Mouse (Mus musculus) heart, embryonic 16.5 days (tissue): Measurements from ENCODE around the gene Hip1r. TPM values are rescaled to one million over a fixed set of nuclear protein-coding genes. Genes with fewer than 3 reads are reported as not detected.

Experiments used
- ATAC-seq: fragments of 200-750 bp; cut with Nextera tagmentation; replicated peaks from 2 replicates; pipeline ENCODE4 v1.8.0; 2017; ENCODE audit warnings: moderate number of reproducible peaks; ENCODE audit not compliant: insufficient read depth, low FRiP score; ENCODE audit errors: extremely low read depth
- H3K27ac ChIP-seq: fragments of 300-500 bp; sonication (generic); 2 replicates; pipeline ENCODE4 v1.5.1; 2014; ENCODE audit warnings: mild to moderate bottlenecking, low read length, control low read depth, moderate library complexity
- H3K27me3 ChIP-seq: fragments of 300-500 bp; sonication (generic); 2 replicates; pipeline ENCODE4 v1.6.1; 2014; ENCODE audit warnings: low read length, mixed read lengths; ENCODE audit not compliant: control insufficient read depth, insufficient read depth
- H3K36me3 ChIP-seq: fragments of 300-500 bp; sonication (generic); 2 replicates; pipeline ENCODE4 v1.6.1; 2014; ENCODE audit not compliant: control insufficient read depth, insufficient read depth
- H3K4me1 ChIP-seq: fragments of 300-500 bp; sonication (generic); 2 replicates; pipeline ENCODE4 v1.6.1; 2014; ENCODE audit warnings: low read length, mixed read lengths; ENCODE audit not compliant: control insufficient read depth, insufficient read depth
- H3K4me2 ChIP-seq: fragments of 300-500 bp; sonication (generic); 2 replicates; pipeline ENCODE4 v1.6.1; 2014; ENCODE audit warnings: low read depth, mild to moderate bottlenecking, control low read depth, low read length
- H3K4me3 ChIP-seq: fragments of 300-500 bp; sonication (generic); 2 replicates; pipeline ENCODE4 v1.5.1; 2014; ENCODE audit warnings: mild to moderate bottlenecking, control low read depth, low read length
- H3K9ac ChIP-seq: fragments of 300-500 bp; sonication (generic); 2 replicates; pipeline ENCODE4 v1.6.1; 2014; ENCODE audit warnings: low read length, control low read depth
- H3K9me3 ChIP-seq: fragments of 300-500 bp; sonication (generic); replicated peaks from 2 replicates; pipeline ENCODE4 v1.6.1; 2016; ENCODE audit warnings: low read length; ENCODE audit not compliant: control insufficient read depth
- WGBS: fragments of 180-500 bp; shearing (Covaris S2); extraction: QIAGEN DNeasy Blood & Tissue Kit; methylation state at CpG from one replicate; pipeline ENCODE4 v1.1.7; 2014; 5-methylcytosine and 5-hydroxymethylcytosine counted together
- polyA plus RNA-seq: library from polyadenylated mRNA; unstranded; fragments of >200 nt; fragmentation: Nextera tagmentation; extraction: Ambion mirVana; gene quantifications from 2 replicates; pipeline ENCODE4 v1.2.1, GENCODE M21; 2015

The Hip1r gene
- polyA plus RNA-seq, 1 experiment from 2014 or later = 11.2 TPM

DNA sequence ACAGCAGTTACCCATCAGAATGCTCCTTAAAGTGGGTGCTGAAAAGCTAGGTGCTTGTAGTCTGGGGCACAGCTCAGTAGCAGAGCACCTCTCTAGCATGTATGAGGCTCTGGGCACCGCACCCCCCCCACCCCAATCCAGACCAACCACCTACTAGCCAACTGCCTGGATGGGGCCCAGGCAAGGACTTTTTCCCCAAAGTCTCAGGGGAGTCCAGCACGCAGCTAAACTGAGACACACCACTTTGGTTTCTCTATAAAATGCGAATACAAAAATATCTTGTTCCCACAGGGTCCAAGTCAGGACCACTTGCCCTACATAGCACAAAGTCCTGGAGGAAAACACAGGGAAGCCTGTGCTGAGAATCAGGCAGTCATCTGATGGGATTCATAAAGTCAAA, 40.8 kb downstream of the Hip1r start:
- Histone ChIP-seq H3K4me1 (peaks cover 91% of the 10 kb centered on the region), H3K4me2 (peak overlapping the region; percentile 58), H3K9me3 (no peaks in the 10 kb centered on the region), H3K9ac (peak overlapping the region; percentile 62), H3K27ac (peak overlapping the region; percentile 95), H3K36me3 (no peaks in the 10 kb centered on the region), H3K27me3 (no peaks in the 10 kb centered on the region), H3K4me3 (peak overlapping the region; percentile 27)
- WGBS = 59% methylated on average over 3 of the region's 3 CpGs
- no peak for ATAC-seq

DNA sequence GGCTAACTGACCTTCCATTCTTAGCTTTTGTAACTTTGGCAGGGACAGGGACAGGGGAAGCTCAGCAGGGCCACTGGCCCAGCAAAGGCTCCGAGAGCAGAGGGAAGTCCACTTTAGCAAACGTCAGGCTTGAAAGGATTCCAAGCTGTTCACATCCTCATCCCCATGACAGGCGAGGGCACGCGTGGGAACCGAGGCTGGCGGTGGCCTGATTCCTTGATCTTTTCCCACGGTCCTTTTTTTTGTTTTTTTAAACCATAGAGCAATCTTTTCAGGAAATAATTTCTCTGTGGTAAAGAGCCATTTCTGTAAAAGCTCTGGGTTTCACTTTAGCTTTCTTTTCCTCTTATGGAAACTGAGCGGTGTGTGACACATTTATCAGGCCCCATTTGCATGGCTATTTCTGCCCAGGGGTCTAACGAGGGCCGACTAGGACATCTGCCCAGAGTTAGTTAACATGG, 41.4 kb downstream of the Hip1r start:
- Histone ChIP-seq H3K9me3 (no peaks in the 10 kb centered on the region), H3K27me3 (no peaks in the 10 kb centered on the region), H3K4me3 (peak overlapping the region; percentile 27), H3K27ac (peak overlapping the region; percentile 95), H3K4me2 (peak overlapping the region; percentile 58), H3K4me1 (peaks cover 95% of the 10 kb centered on the region), H3K9ac (peak overlapping the region; percentile 62), H3K36me3 (no peaks in the 10 kb centered on the region)
- no peak for ATAC-seq
- 7% methylated on average over 11 of the region's 11 CpGs for WGBS

DNA sequence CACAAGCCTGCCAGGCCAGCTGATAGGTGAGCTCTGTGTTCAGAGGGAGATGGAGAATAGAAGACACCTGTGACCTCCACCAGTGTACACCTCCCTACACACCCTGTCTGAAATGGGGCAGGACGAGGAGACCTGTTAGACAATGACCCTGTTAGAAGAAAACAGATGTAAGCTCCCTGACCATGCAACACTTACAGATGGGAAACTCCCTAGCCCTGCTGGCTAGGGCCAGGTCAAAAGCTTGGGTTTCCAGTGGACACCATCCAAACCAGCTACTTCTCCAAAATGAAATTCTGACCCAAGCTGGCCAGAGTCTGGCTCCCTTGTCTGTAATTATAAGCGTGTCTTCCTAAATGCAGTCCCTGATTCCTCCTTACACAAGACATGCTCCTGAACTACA, 42.3 kb downstream of the Hip1r start:
- Histone ChIP-seq H3K27me3 (no peaks in the 10 kb centered on the region), H3K9ac (0 out of 2 replicates have a peak overlapping the region, but pooled peaks have one; percentile 23), H3K27ac (peak overlapping the region; percentile 95), H3K36me3 (no peaks in the 10 kb centered on the region), H3K4me1 (peaks cover 94% of the 10 kb centered on the region), H3K9me3 (no peaks in the 10 kb centered on the region), H3K4me3 (no peak overlapping the region), H3K4me2 (no peak overlapping the region)
- ATAC-seq = no peak
- WGBS = 59% methylated on average over 2 of the region's 2 CpGs

DNA sequence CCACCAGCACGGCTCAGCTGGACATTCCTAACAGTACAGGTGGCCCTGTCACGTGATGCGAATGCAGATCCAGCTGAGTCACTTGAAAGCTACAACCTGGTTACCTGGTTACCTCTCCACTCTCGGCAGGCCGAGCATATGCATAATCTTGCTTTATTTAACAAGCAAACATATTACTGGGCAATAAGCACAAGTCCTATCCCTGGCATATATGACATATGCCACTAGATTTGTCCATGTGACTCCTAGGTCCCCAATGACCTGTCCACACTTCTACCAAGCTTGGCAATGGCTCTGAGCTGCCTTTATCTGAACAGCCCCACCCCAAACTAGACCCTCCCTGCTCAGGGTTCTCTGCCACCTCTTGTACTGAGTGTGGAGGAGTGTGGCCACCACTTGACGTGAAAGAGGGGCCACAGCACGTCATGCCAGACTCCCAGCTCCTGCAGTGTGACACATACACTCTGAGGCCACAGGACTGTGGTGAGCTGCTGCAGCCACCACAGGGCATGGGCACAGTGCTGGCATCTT, 42.9 kb downstream of the Hip1r start:
- Histone ChIP-seq H3K27me3 (no peaks in the 10 kb centered on the region), H3K4me2 (no peak overlapping the region), H3K9ac (no peak overlapping the region; the same call in 1 of the 2 replicates), H3K9me3 (no peaks in the 10 kb centered on the region), H3K36me3 (peaks cover 3% of the 10 kb centered on the region; the same call in 1 of the 2 replicates), H3K4me1 (peaks cover 88% of the 10 kb centered on the region), H3K4me3 (no peak overlapping the region), H3K27ac (peak overlapping the region; percentile 95)
- ATAC-seq = no peak
- WGBS = 55% methylated on average over 7 of the region's 7 CpGs

DNA sequence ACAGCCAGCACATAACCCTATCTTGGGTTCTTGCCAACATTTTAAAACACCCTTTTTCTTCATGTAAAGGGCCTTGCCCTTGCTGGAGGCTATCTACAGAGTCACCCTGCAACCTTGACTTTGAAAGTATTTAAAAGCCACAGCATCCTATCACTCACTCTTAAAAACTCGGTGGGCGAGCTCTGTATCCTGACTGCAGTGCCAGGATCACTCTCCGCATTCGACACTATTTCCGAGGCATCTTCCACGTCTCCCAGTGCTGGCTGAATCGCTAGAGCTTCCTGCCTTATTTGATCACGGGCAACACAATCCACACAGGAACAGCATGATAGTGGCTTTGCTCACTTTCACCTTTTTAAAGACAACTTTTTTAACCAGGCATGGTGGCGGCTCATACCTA, 44.5 kb downstream of the Hip1r start:
- 46% methylated on average over 9 of the region's 9 CpGs for WGBS
- no peak for ATAC-seq
- Histone ChIP-seq H3K9ac (peak overlapping the region; percentile 49; the same call in 1 of the 2 replicates), H3K4me1 (peaks cover 72% of the 10 kb centered on the region), H3K27ac (peak overlapping the region; percentile 44; the same call in 1 of the 2 replicates), H3K27me3 (no peaks in the 10 kb centered on the region), H3K36me3 (peaks cover 3% of the 10 kb centered on the region; the same call in 1 of the 2 replicates), H3K4me3 (no peak overlapping the region), H3K4me2 (peak overlapping the region; percentile 19), H3K9me3 (no peaks in the 10 kb centered on the region)

DNA sequence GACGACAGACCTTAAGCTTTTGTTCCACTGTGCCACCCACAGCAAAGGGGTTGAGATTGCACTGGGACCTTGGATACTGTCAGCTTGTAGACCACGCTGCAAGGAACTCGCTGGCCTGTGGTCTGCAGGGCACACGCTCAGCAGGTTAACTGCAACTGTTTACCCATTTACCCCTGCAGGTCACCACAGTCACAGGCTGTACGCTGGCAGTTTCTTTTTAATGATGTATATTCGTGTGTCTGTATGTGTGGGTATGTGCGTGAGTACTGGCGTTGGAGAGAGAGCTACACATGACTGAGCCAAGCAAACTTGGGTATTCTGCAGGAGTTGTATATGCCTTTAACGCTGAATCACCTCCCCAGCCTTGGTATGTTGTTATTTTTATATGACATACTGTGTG, 45.2 kb downstream of the Hip1r start:
- no peak for ATAC-seq
- Histone ChIP-seq H3K9me3 (no peaks in the 10 kb centered on the region), H3K27me3 (no peaks in the 10 kb centered on the region), H3K27ac (peak overlapping the region; percentile 68; the same call in 1 of the 2 replicates), H3K36me3 (peaks cover 3% of the 10 kb centered on the region; the same call in 1 of the 2 replicates), H3K9ac (no peak overlapping the region), H3K4me3 (no peak overlapping the region), H3K4me1 (peaks cover 65% of the 10 kb centered on the region), H3K4me2 (no peak overlapping the region; the same call in 1 of the 2 replicates)
- WGBS = 76% methylated on average over 9 of the region's 9 CpGs

DNA sequence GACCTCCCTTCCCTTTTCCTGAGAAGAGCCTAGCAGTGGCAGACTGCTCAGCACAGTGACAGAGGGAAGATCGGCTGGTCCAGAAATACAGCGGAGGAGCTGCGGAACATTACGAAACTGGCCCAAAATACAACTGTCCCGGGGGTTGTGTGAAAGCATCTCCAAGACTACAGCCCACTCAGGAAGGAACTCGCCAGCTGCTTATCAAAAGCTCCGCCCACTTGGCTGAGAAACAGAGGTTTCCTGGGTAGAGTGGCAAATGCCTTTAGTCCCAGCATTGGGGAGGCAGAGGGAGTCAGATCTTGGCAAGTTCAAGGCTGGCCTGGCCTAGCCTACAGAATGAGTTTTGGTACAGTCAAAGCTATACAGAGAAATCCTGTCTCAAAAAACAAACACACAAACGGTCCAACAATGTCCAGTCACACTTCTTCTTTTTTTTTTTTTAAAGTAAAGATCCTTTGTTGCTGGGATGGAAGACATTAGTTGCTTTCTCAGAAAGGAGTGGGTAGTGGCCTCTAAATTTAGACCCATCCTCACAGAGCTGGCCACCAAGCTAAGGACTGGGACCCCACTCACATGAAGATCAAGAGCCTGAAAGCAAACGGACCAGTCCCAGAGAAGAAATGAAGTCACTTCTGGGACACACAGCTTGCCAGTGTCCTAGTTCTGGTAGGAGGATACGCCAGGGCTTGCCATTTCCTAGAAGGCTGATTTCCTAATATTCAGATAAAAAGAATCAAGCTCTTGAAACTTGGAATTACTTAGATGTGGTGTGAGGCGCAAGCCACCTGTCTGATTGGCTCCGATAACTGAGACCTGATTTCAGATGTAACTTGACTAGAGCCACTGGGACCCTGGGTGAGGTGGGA, 46.2 kb downstream of the Hip1r start:
- Histone ChIP-seq H3K36me3 (peaks cover 3% of the 10 kb centered on the region; the same call in 1 of the 2 replicates), H3K9me3 (no peaks in the 10 kb centered on the region), H3K27ac (peak overlapping the region; percentile 68), H3K4me3 (no peak overlapping the region), H3K27me3 (no peaks in the 10 kb centered on the region), H3K9ac (0 out of 2 replicates have a peak overlapping the region, but pooled peaks have one; percentile 20), H3K4me1 (peaks cover 61% of the 10 kb centered on the region), H3K4me2 (peak overlapping the region; percentile 29)
- 38% methylated on average over 12 of the region's 12 CpGs for WGBS
- peak; percentile 60 for ATAC-seq

DNA sequence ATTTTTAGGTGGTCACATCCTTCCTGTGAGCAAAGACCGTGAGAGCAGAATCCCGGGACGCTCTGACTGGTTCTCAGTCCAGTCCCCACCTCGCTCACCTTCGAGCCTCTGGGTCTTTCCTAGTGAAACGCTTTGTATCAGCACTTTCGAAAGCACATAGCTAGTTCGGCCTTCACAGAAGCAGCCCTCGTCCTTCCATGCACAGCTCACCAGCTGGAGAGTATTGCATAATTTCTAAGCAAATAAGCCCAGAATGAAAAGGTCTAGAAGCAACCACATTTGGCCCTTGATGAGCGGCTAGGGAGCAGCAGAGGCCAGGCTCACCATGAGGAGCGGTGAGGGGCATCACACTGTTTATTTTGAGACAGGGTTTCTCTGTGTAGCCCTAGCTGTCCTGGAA, 47.7 kb downstream of the Hip1r start:
- no peak overlapping the region for H3K9ac ChIP-seq
- H3K27me3 ChIP-seq = no peaks in the 10 kb centered on the region
- peaks cover 66% of the 10 kb centered on the region for H3K4me1 ChIP-seq
- ATAC-seq = no peak
- no peak overlapping the region for H3K4me2 ChIP-seq
- peaks cover 3% of the 10 kb centered on the region; the same call in 1 of the 2 replicates for H3K36me3 ChIP-seq
- WGBS = 85% methylated on average over 11 of the region's 11 CpGs
- no peaks in the 10 kb centered on the region for H3K9me3 ChIP-seq
- H3K27ac ChIP-seq = 0 out of 2 replicates have a peak overlapping the region, but pooled peaks have one; percentile 15
- H3K4me3 ChIP-seq = no peak overlapping the region

DNA sequence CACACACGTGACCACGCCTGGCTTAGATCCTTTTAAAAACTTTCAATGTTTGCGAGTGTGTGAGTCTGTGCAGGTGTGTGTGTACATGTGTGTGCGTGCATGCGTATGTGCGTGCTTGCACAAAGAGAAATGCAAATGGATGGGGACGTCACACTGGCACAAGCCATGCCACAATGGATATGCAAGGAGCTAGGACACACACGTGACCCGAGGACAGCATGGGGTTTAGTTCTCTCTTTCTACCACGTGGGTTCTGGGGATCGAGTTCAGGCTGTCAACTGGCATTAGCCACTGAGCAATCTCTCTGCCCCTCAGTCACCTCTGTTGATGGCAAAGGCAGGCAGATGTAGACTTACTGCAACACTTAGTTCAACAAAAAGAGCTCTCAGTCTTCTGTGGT, 48.3 kb downstream of the Hip1r start:
- peak overlapping the region; percentile 49 for H3K27ac ChIP-seq
- peaks cover 66% of the 10 kb centered on the region for H3K4me1 ChIP-seq
- H3K9ac ChIP-seq = no peak overlapping the region
- WGBS = 82% methylated on average over 11 of the region's 11 CpGs
- no peak for ATAC-seq
- no peak overlapping the region for H3K4me3 ChIP-seq
- H3K36me3 ChIP-seq = peaks cover 3% of the 10 kb centered on the region; the same call in 1 of the 2 replicates
- no peaks in the 10 kb centered on the region for H3K27me3 ChIP-seq
- no peak overlapping the region for H3K4me2 ChIP-seq
- H3K9me3 ChIP-seq = no peaks in the 10 kb centered on the region
